Mouse (Mus musculus): Measurements from ENCODE around the gene Cfap126. TPM values are rescaled to one million over a fixed set of nuclear protein-coding genes. Genes with fewer than 3 reads are reported as not detected.

Cfap126 gene
- polyA plus RNA-seq, 1 experiment: 2.5 TPM

DNA sequence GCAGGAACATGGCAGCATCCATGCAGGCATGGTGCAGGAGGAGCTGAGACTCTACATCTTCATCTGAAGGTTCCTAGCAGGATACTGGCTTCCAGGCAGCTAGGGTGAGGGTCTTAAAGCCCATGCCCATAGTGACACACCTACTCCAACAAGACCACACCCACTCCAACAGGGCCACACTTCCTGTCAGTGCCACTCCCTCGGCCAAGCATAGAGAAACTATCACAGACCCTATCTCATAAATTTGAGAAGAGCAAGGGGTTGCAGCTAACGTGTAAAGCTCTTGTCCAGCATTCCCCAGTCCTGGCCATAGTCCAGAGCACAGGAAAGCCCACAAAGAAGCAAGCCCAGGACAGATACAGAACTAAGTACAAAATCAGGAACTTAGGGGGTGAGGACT lies 12.7 kb upstream of the Cfap126 start:
- Histone ChIP-seq H3K27ac (ENCODE audit: insufficient read depth, low read length) (no peak overlapping the region), H3K4me3 (ENCODE audit: insufficient read depth, low read length) (no peak overlapping the region), H3K4me1 (ENCODE audit: control insufficient read depth, insufficient read depth, low read length) (0 out of 2 replicates have a peak, but pooled peaks cover 2% of the 10 kb centered on the region)
- TF ChIP-seq POLR2A (IDR thresholded peaks at IDR 0.05; ENCODE audit: low read depth, low read length): no peak
- no peak for TF ChIP-seq CTCF (IDR thresholded peaks at IDR 0.05; ENCODE audit: borderline replicate concordance, insufficient read depth, low read length)

DNA sequence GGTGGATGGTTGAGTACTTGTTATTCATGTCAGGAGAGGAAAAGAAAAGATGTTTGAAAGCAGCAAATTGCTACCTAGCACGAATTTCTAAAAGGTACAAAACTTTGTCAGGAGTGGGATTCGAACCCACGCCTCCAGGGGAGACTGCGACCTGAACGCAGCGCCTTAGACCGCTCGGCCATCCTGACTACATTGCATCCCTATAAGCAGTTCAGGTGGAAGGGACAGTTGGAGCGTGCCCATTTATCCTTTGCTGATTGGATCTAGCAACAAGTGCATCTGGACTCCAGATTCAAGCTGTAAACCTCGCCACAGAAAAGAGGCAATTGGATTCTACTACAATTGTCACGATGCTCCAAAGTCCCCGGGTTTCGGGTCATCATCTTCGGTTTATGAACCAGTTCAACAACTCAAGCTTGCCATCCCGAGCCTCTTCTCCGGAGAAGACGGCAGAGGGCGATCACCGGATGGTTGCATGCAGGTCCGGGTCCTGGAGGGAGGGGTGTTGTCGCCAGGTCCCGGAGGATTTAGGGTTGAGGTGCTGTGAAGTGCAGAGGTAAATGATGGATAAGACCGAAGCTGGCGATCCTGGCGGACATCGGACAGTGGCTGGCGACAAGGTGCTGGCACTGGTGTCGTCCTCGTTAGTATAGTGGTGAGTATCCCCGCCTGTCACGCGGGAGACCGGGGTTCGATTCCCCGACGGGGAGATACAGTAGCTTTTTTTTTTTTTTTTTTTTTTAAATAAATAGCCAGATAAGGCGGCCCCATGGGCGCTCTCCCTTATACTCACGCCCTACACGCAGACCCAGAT lies 11.8 kb upstream of the Cfap126 start:
- Histone ChIP-seq H3K4me3 (ENCODE audit: insufficient read depth, low read length) (peak overlapping the region; percentile 74), H3K27ac (ENCODE audit: insufficient read depth, low read length) (no peak overlapping the region), H3K4me1 (ENCODE audit: control insufficient read depth, insufficient read depth, low read length) (0 out of 2 replicates have a peak, but pooled peaks cover 2% of the 10 kb centered on the region)
- TF ChIP-seq POLR2A (IDR thresholded peaks at IDR 0.05; ENCODE audit: low read depth, low read length) (no peak), CTCF (IDR thresholded peaks at IDR 0.05; ENCODE audit: borderline replicate concordance, insufficient read depth, low read length) (no peak)

DNA sequence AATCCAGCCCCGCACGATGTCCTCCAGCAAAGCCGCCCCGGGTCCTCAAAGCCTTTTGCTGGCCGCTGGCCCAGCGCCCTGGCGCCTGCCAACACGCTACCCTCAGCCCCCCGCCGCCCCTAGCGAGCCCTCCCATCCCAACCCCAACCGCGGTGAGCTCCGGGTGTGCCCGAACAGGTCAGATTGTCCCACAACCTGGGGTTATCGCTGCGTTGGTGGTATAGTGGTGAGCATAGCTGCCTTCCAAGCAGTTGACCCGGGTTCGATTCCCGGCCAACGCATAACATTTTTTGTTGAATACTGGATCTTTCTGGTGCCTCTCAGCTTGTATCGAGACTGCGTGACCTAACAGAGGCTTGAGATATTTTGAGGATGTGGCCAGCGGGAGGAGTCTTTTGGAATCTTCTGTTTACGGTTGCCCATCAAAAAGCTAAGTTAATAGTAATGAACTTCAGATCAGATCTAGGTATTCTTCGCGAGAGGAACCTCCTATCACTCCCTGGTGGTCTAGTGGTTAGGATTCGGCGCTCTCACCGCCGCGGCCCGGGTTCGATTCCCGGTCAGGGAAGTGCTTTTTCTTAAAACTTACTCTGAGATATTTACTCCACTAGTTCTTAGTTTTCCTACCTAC lies 11.1 kb upstream of the Cfap126 start:
- Histone ChIP-seq H3K4me3 (ENCODE audit: insufficient read depth, low read length) (peak overlapping the region; percentile 68), H3K4me1 (ENCODE audit: control insufficient read depth, insufficient read depth, low read length) (0 out of 2 replicates have a peak, but pooled peaks cover 2% of the 10 kb centered on the region), H3K27ac (ENCODE audit: insufficient read depth, low read length) (no peak overlapping the region)
- no peak for TF ChIP-seq POLR2A (IDR thresholded peaks at IDR 0.05; ENCODE audit: low read depth, low read length)
- no peak for TF ChIP-seq CTCF (IDR thresholded peaks at IDR 0.05; ENCODE audit: borderline replicate concordance, insufficient read depth, low read length)

DNA sequence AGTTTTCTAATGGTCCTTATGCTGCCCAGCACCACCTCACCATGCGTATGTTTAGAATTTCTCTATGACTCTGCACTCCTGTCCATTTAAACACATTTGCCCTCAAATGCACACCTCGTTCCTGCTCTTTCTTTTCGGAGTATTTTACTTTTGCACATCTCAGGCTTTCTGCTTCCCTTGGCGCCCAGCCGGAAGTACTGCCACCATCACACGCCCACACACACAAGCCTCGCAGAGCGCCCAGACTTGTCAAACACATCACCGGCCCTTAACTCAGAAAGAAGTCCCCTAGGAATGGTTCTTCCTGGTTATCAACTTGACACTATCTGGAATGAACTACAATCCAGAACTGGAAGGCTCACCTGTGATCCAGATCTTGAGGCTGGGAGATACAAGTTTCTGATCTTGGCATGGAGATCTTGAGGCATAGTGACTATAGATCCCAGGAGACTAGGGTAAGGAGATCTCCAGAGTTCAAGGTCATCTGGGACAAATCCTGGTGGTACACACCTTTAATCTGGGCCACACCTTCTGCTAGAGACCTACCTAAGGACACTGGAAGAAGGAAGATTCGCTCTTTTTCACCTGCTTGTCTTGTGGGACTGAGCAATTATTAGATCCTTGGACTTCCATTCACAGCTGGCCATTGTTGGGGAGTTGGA lies 10.4 kb upstream of the Cfap126 start:
- Histone ChIP-seq H3K4me1 (ENCODE audit: control insufficient read depth, insufficient read depth, low read length) (0 out of 2 replicates have a peak, but pooled peaks cover 2% of the 10 kb centered on the region), H3K27ac (ENCODE audit: insufficient read depth, low read length) (no peak overlapping the region), H3K4me3 (ENCODE audit: insufficient read depth, low read length) (peak overlapping the region; percentile 68)
- TF ChIP-seq CTCF (IDR thresholded peaks at IDR 0.05; ENCODE audit: borderline replicate concordance, insufficient read depth, low read length): no peak
- TF ChIP-seq POLR2A (IDR thresholded peaks at IDR 0.05; ENCODE audit: low read depth, low read length): no peak

DNA sequence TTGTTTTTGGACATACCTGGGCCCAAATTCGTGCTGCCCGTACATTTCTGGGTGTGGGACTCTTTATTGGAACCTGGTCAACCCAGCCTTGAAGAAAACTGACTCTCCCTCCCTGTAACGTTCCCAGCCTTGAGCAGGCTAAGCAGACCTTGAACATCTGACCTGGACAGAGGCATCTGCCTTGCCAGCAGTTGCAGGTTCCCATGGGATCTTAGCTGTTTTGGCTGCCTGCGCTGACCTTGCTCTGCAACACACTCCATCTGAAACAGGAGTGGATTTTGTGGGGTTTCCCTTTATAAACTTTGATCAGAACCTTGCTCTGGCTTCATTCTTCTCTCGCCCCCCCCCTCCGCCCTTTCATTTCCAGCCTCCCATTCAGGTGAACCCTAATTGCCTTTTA lies 8.5 kb upstream of the Cfap126 start:
- H3K27ac ChIP-seq (ENCODE audit: insufficient read depth, low read length): no peak overlapping the region
- H3K4me3 ChIP-seq (ENCODE audit: insufficient read depth, low read length): no peak overlapping the region
- 0 out of 2 replicates have a peak, but pooled peaks cover 2% of the 10 kb centered on the region for H3K4me1 ChIP-seq (ENCODE audit: control insufficient read depth, insufficient read depth, low read length)
- no peak for TF ChIP-seq CTCF (IDR thresholded peaks at IDR 0.05; ENCODE audit: borderline replicate concordance, insufficient read depth, low read length)
- TF ChIP-seq POLR2A (IDR thresholded peaks at IDR 0.05; ENCODE audit: low read depth, low read length): no peak

DNA sequence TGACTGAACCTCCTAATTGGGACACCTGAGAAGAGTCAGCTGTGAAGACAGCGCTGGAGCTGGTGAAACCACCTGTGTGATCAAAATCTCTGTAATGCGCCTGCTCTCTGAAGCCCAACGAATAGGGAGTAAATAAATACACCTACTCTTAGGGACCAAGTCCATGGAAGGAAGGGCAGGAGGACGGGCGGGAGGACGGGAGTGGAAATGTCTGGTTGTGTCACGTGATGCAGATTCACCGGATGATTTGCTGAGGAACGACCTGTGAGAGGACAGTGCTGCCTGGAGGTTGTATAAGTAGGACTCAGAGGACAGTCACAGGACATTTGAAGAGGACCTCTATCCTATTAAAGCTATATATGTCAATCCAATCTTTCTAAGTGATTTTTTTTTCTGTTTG lies 4.1 kb upstream of the Cfap126 start:
- H3K4me3 ChIP-seq (ENCODE audit: insufficient read depth, low read length): no peak overlapping the region
- H3K27ac ChIP-seq (ENCODE audit: insufficient read depth, low read length): no peak overlapping the region
- TF ChIP-seq POLR2A (IDR thresholded peaks at IDR 0.05; ENCODE audit: low read depth, low read length) (no peak), CTCF (IDR thresholded peaks at IDR 0.05; ENCODE audit: borderline replicate concordance, insufficient read depth, low read length) (no peak)
- H3K4me1 ChIP-seq (ENCODE audit: control insufficient read depth, insufficient read depth, low read length): no peaks in the 10 kb centered on the region

DNA sequence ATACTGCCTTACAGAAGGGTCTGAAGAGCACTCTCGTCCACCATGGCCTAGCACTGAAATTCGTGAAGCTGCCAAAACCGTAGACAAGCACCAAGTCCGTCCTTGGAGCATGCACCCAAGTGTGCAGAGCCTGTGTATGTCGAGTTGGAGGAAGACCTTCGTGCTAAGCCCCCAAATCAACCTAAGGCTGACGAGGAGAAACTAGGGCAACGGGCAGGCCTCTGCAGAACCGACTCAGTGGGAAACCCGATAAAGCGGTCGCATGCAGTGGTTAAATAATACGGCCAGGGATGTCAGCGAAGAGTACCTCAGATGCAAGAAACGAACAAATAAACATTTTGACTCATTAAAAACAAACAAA lies 3.1 kb upstream of the Cfap126 start:
- Histone ChIP-seq H3K4me1 (ENCODE audit: control insufficient read depth, insufficient read depth, low read length) (no peaks in the 10 kb centered on the region), H3K4me3 (ENCODE audit: insufficient read depth, low read length) (0 out of 2 replicates have a peak overlapping the region, but pooled peaks have one; percentile 0), H3K27ac (ENCODE audit: insufficient read depth, low read length) (no peak overlapping the region)
- TF ChIP-seq POLR2A (IDR thresholded peaks at IDR 0.05; ENCODE audit: low read depth, low read length) (no peak), CTCF (IDR thresholded peaks at IDR 0.05; ENCODE audit: borderline replicate concordance, insufficient read depth, low read length) (no peak)

DNA sequence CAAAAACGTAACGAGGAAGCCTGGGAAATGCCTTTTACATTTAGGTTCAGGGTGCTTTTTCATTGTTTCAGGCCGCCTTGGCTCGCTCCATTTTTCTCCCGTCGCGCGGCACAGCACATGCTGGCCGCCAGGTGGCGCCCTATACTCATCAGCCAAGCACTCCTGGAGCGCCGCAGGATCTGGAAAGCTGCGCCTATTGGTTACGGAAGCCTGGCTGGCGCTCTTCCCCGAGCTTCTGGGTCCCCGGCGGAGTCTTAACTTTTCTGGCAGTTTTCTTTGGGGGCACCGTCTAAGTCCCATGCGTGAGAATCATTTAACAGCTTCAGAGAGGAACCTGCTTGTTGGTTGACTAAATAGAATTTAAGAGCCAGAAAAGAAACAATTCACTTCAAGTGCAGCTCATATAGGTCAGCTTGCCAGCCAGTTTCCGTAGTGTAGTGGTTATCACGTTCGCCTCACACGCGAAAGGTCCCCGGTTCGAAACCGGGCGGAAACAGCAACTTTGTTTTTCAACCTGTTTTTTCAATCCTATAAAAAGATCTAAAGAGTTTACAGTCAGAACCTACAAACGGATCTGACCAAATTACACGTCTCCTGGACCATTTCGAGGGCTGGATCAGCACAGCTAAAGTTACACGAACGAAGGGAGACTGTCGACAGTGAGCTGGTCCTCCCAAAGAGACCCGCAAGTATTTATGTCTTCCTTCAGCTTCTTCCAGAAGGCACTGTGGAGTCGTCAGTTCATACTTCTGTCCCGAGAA lies 2.5 kb upstream of the Cfap126 start:
- H3K27ac ChIP-seq (ENCODE audit: insufficient read depth, low read length): peak overlapping the region; percentile 70

More for the DNA sequence above, 2.5 kb upstream of the Cfap126 start:
- TF ChIP-seq POLR2A (IDR thresholded peaks at IDR 0.05; ENCODE audit: low read depth, low read length): no peak
- TF ChIP-seq CTCF (IDR thresholded peaks at IDR 0.05; ENCODE audit: borderline replicate concordance, insufficient read depth, low read length): peak; percentile 81
- H3K4me3 ChIP-seq (ENCODE audit: insufficient read depth, low read length): peak overlapping the region; percentile 67
- no peaks in the 10 kb centered on the region for H3K4me1 ChIP-seq (ENCODE audit: control insufficient read depth, insufficient read depth, low read length)
